Mouse (Mus musculus): ENCODE data around the gene Eif4enif1.
A peak's percentile ranks its signal among the peaks of the same experiment; 100 is the strongest.

Eif4enif1 gene

DNA sequence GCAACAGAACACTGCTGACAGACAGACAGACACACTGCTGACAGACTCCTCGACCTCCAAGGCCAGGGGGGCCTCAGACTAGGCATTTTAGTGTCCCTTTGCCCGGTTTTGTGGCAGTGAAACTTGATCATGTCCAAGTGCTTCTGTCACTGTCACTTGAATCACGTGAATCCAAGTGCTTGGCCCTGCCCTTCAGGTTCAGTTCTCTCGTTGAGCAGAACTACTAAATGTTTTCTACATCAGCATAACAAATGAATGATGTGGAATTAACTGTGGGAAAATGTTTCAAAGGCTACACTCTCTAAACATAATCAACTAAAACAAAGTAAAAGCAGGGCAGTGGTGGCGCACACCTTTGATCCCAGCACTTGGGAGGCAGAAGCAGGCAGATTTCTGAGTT lies 76.2 kb downstream of the Eif4enif1 start:
- DNase-seq = no peak

DNA sequence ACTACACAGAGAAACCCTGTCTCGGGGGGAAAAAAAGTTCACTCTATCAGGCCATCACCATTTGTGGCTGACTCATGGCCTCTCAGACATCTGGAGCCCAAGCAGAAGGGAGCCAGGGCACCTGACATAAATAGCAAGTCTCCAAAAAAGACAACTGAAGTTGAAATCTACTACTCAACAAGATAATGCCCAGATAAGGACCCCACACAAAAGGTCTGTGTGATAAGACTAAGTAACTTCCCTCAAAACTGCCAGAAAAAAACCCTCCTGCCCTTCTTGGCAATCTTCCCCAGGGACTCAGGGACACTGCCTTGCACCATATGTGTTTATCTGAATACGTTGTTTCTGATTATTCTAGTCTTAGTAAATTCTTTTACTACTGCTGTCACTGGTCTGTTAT lies 77.5 kb downstream of the Eif4enif1 start:
- no peak for DNase-seq

DNA sequence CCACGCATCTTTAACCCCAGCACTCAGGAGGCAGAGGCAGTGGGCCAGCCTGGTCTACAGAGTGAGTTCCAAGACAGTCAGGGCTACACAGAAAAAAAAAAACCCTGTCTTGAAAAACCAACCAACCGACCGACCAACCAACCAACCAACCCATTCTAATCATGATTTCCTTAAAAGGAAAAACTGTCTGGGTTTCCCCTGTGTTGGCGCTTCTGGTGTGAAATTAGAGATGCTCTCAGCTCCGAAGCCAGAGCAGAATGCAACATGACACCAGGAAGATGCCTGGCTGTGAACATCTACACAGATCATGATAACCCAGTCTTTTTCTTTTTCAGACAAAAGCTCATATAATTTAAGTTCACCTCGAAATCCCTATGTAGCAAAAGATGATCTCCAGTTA lies 80.7 kb downstream of the Eif4enif1 start:
- DNase-seq = no peak

DNA sequence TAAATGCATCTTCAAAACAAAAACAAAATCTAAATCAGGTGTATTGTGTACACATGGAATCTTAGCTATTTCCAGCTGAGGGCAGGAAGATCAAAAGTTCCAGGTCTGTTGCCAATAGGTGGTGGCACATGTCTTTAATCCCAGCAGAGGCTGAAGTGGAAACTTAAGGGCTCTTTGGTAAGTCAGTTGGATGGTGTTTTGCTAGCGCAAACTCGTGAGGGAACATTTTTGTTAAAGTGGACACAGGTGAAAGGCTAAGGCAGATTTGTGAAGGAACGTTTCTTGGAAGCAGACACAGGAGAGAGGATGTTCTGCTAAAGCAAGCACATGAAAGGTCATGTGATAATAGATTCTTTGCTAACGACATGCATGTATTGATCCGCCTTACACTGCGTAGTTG lies 81.5 kb downstream of the Eif4enif1 start:
- no peak for DNase-seq

DNA sequence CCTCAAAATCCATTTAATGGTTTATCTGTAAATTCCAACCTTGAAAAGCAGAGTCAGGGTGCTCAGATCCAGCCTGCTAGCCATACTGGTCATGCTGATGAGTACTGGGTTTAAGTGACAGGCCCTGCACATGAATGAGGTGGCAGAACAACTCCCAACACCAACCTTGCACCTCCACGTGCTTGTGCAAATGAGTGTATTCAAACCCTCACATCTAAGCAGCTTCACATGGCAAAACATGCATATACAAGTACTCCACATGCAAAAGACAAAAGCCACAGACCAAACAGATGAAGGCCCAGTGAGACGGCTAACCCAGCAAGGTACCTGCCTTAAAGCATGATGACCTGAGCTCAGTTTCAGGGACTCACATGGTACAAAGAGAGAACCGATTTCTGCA lies 83.7 kb downstream of the Eif4enif1 start:
- no peak for DNase-seq

DNA sequence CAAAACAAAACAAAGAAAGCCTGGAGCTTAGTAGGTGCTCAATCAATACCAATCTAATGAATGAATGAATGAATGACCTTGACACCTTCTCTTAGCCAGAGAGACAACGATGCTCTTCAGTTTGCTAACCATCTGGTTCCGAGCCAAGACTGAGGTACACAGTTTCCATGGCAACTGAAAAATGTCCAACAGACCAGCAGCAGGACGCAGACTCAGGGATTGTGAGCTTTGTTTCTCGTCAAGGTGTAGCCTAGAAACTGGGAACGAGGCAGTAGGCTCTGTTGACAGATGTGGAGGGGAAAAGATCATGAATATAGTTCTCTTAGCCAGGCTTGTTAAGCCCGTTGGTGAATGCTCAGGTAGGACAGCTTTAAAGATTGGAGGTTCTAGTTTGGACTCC lies 84.9 kb downstream of the Eif4enif1 start:
- DNase-seq = no peak

DNA sequence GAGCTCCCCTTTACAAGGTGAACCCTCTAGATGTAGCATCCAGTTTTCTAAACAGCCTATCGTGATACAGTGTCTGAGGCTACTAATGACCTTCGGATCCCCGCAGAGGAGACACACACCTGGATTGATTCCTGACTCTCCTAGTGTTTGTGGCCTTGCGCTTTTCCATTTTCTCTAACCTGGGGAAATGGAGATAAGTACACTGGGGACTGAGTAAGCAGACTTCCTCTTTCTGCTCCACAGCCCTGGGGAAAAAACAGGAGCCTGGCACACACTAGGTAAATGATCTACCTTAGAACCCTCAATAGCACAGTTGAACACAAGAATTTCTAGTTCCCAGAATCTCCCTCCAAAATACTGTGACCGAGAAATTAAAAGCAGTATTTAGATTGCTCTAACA lies 85.7 kb downstream of the Eif4enif1 start:
- DNase-seq = no peak

DNA sequence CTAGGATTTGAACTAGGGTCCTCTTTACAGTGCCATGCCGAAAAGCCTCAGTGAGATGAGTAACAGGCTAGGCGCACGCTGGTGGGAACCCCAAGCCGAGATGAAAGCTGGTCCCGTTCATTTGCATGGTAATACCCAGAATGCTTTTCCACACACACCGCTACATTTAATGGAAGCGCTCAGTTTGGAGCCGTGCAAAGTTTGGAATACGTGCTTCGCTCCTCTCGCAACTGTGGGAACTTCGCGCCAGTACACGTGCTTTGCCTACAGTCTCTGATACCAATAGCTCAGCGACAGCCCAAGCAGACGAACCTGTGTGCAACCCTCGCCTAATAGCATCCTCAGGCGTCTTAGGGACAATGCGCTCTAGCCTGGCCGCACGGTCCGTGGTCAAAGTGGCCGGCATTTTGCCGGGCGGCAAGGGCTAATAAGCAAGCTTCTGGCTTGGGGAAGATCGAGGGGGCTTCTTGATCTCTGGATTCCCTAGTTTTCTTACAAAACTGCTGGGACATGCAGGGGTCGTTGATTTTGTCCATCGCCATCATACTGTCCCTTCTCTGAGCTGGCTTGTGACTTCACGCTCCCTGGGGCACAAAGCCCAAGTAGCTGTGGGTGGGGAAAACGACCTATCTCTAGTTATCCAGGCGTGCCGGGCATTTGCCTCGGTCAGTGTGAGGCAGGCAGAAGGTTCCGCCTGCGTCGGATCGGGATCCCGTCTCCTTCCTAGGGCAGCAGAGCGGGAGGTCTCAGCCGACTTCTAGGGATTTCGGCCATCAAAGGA lies 86.5 kb downstream of the Eif4enif1 start, which contains the start of gene Patz1:
TSS of gene Patz1 (plus strand) at position 354 of the 781 bp plus-strand sequence.
- peak; percentile 81 for DNase-seq

DNA sequence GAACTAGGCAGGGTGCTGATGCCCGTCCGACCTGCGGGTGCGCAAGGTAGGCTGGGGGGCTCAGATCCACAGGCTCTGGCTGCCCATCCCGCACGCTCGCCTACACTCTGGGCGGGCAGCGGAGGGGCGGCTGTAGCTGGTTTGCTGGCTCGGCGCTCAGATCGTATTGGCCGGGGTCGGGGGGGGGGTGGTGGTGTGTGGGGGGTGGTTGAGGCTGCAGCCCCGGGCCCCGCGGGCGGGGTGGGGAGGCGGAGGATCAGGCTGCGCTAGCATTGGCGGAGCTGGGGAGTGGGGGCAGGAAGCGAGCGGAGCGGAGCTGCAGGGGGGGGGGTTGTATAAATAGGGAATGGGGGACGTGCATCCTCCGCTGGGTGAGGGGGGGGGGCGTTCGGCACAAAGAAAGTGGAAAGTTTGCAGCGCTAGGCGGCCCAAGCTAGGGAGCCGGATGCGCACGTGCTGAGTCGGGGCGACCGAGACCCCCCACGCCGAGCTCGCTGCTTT lies 87.2 kb downstream of the Eif4enif1 start:
- peak; percentile 97 for DNase-seq

DNA sequence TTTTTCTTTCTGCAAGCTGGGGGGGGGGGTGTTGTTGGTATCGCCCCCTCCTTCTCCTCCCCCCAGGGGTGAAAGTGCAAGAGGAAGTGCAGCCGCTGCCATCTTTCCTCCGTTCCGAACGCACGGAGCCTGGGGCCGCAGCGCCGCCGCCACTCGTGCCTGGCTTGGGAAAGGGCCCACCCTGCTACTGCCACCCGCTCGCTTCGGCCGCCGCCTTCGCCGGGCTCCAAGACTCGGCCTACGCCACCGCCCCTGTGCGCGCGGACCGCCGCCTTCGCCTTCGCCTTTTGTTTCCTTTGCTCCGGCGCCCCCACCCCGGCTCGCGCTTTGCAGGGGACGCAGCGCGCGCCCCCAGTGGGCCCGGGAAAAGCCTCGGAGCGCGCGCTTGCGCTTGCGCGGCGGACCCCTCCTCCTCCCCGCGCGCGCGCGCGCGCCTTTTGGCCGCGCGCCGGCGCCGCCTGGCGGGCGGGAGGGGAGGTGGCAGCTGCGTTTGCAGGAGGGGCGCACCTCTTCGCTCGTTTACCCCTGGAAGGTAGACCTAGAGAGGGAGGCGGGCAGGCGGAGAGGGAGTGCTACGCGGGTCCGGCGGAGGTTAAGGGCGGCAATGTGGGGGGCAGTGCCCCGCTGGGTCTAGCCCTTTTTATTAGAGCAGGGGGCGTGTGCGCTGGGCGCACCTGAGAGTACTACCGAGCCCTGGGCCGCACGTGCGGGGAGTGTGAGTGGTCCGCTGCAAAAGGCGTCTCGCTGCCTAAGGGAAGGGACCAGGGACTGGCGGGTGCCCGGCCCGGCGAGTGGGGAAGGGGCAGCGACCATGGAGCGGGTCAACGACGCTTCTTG lies 87.8 kb downstream of the Eif4enif1 start:
- peak; percentile 98 for DNase-seq

DNA sequence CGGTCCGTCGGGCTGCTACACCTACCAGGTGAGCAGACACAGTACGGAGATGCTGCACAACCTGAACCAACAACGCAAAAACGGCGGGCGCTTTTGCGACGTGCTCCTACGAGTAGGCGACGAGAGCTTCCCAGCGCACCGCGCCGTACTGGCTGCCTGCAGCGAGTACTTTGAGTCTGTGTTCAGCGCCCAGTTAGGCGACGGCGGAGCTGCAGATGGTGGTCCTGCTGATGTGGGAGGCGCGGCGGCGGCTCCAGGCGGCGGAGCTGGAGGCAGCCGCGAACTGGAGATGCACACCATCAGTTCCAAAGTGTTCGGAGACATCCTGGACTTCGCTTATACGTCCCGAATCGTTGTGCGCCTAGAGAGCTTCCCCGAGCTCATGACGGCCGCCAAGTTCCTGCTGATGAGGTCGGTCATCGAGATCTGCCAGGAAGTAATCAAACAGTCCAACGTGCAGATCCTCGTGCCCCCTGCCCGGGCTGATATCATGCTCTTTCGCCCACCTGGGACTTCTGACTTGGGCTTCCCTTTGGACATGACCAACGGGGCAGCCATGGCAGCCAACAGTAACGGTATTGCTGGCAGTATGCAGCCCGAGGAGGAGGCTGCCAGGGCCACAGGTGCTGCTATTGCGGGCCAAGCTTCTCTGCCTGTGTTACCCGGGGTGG lies 88.6 kb downstream of the Eif4enif1 start:
- DNase-seq = peak; percentile 59

DNA sequence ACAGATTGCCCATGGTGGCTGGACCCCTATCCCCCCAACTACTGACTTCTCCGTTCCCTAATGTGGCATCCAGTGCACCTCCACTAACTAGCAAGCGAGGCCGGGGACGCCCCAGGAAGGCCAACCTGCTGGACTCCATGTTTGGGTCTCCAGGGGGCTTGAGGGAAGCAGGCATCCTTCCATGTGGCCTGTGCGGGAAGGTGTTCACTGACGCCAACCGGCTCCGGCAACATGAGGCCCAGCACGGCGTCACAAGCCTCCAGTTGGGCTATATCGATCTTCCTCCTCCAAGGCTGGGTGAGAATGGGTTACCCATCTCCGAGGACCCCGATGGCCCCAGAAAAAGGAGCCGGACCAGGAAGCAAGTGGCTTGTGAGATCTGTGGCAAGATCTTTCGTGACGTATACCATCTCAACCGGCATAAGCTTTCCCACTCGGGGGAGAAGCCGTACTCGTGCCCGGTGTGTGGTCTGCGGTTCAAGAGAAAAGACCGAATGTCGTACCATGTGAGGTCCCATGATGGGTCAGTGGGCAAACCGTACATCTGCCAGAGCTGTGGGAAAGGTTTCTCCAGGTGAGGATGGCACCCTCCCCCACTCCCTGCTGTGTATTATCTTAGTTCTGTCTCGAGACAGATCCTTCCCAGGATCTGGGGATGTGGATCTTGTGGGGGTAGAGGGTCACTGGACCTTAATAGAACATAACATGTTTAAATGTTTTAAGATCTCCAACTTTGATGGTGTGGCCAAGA lies 89.3 kb downstream of the Eif4enif1 start:
- DNase-seq = peak; percentile 46

DNA sequence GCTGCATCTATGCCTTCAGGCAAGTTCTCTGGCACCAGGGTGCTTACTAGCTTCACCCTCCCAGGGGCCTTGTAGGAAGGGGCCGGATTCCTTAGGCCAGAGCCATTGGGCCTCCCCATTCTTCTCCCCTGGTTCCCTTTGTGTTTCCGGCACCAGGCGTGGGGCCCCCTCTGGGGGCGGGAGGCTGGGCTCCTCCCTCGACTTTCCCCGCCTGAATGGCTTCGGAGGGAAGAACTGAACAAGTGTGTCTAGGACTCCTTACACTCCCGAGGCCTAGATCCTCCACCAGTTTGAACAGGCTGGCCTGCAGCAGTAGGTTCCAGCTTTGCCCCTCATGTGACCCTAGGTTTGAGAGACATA lies 89.8 kb downstream of the Eif4enif1 start:
- DNase-seq = peak; percentile 89

DNA sequence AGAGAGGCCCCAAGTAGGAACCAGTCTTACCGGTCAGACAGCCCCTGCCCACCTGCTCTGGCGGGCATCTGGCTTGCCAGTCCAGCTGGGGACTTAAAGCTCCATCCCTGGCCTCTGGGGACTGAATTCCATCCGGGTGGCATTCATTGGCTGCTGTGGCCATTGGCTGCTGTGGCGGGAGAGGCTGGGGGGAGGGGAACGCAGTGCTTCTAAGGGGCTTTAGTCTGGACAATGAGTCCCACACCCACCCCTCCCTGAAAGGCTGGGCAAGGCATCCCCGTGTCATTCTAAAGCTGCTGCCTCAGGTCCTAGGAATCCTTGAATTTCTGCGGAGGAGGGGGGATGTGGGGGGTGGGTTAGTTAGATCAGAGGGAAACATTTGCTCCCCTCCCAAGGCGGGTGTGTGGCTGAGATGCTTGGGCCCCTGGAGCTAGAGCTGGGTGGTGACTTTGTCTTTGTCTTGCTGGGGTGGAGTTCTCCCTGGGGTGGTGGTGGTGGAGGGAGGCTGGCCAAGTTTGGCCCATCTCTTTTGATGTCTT lies 90.6 kb downstream of the Eif4enif1 start:
- peak; percentile 92 for DNase-seq

DNA sequence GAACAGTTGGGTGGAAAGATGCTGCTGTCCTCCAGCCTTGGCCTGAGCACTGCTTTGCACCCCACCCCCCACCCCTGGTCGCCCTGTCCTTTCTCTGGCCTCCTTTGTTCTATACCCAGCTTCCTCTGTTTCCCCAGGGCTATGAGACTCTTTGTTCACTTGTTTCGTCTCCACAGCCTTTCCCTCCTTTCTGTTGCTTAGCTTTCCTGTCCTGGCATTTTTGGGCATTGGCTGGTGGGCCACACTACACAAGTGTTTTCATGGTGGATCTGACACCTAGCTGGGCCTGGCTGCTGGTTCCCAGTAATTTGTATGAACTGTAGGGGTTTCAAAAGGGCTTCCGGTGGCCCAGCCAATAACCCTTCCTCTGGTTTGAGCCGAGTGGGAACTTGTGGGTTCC lies 91.2 kb downstream of the Eif4enif1 start:
- DNase-seq = no peak

All from embryo, embryonic 11 days (tissue).